Comparison of ENCODE assay signal across 7 mouse cellular contexts in the genomic region with DNA sequence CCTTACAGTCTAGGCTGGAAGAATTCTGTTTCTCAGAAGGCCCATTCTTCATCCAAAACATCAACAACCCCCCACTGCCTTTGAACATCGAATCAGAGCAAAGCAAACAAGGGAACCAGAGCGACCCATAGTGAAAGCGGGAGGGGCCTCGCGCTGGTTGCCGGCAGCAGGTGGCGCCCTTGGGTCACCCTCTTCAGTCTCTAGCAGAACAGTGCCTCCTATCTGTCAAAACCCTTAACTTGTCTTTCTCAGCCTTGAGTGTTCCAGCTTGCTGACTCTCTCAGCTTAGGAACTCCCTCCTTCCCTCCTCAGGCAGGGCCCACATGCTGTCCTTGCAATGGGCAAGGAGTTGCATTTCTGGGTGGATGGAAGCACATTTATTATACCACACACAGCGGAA. TPM values are rescaled to one million over a fixed set of nuclear protein-coding genes. Genes with fewer than 3 reads are reported as not detected.
DNase-seq lines count a peak whose midpoint lies in the region; ATAC-seq lines count a peak whose summit lies in the region.

No protein-coding gene starts in this region.

- intact Hi-C loops in gastrocnemius, postnatal 14 days (cut with DNase I; ENCODE audit: low total_unique reads) = loop anchor here (10.0 kb wide), 2 partner anchors 125 to 185 kb away; no protein-coding TSS in a partner anchor

- DNase-seq in adrenal gland, adult 2 months = peak; percentile 81
- DNase-seq in embryo, embryonic 10.5 days (ENCODE audit: low spot score) = peak; percentile 87
- DNase-seq in gastrocnemius, postnatal 14 days = peak; percentile 75
- DNase-seq in left cerebral cortex, adult 9 months (ENCODE audit: low spot score in 2 of 2) = peak; percentile 22 to 77
- peak; percentile 62 for DNase-seq in skeletal muscle tissue, adult 2 months (ENCODE audit: low read depth, low spot score)

- peak; percentile 84 for ATAC-seq in inflammation-experienced regulatory T-cells, adult 6 months
- peak; percentile 98 for ATAC-seq in megakaryocyte progenitor cell, adult 5-6 weeks (replicated peaks; ENCODE audit: poor library complexity)

RNA-seq across cellular contexts. Expression of gene Fam180a, which starts 53.9 kb away (rescaled TPM):
- total RNA-seq in adrenal gland, adult 2 months (2021) = 1 to 10 TPM; 1.6 to 3.2 TPM
- 0.48 and 0.65 TPM in 2 replicates for polyA plus RNA-seq in adrenal gland, adult 2 months (2012; rRNA removed)
- 1 to 10 TPM; 1.0 to 2.1 TPM for total RNA-seq in gastrocnemius, postnatal 14 days (2021)
- not detected for polyA plus RNA-seq in inflammation-experienced regulatory T-cells, adult 6 months (2017; shearing (Covaris generic))
- total RNA-seq in megakaryocyte progenitor cell, adult 5-6 weeks (2015) = not detected in 2 replicates
- total RNA-seq in megakaryocyte progenitor cell, adult 5-6 weeks (2017) = not detected in 2 replicates

Comparison
In these comparisons a context has a peak if more than half of its experiments do, and no peak if none do; other contexts are left out.
1. Peak in every context shown above with its lines: DNase-seq and ATAC-seq.